Mouse (Mus musculus) ES-Bruce4 (cell line): ENCODE results near the gene Selenoi.

Experiments used
- CTCF ChIP-seq: IDR thresholded peaks from one replicate; pipeline ENCODE4 v1.8.1; 2011; ENCODE audit warnings: low read depth, low read length
- POLR2A ChIP-seq: IDR thresholded peaks from one replicate; pipeline ENCODE4 v1.8.1; 2011; ENCODE audit warnings: low read length; ENCODE audit not compliant: insufficient read depth

GRCm38 (mm10) chr5:30233042-30233441 lies 661 bp downstream of the Selenoi start:
- TF ChIP-seq POLR2A (no peak), CTCF (no peak)
